In the genomic region with DNA sequence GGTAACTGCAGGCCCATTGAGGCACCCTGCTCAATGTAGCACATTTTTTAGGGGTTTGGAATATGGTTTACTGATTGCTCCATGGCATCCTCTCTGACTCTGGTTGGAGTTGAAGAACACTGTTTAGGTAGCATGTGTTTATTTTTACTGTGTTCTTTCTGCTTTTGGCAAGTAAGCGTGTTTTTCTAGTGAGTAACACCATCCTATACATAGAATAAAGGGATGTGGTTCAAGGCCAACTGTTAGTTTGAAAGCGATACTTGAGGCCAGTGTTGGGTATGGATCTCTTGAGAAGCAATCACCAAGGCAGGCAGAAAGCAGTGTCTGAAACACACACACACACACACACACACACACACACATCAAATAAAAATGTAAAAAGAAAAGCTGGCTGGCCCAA, we compare ENCODE assay signal across 27 mouse cellular contexts. TPM values are rescaled to one million over a fixed set of nuclear protein-coding genes. Genes with fewer than 3 reads are reported as not detected.
DNase-seq lines count a peak whose midpoint lies in the region; ATAC-seq and TF ChIP-seq lines count a peak whose summit lies in the region.
"Had no signal": no experiment of that assay in that cellular context is flagged by ENCODE, and none has a peak within 500 bp of the region (broad histone marks: within the 10 kb centered on the region; RNA-seq: fewer than 3 reads in every experiment).

No protein-coding gene starts in this region.

- H3K9ac ChIP-seq in lung, postnatal 0 days (replicated peaks; ENCODE audit: low read depth): no peak overlapping the region
- H3K9ac ChIP-seq in midbrain, embryonic 14.5 days (replicated peaks; ENCODE audit: low read length): no peak overlapping the region
- H3K9ac ChIP-seq: embryonic facial prominence, embryonic 12.5 days; forebrain, postnatal 0 days; hindbrain, embryonic 13.5 days had no signal

- no peak for TF ChIP-seq CTCF in lung, postnatal 0 days (IDR thresholded peaks at IDR 0.05)
- TF ChIP-seq CTCF in embryonic fibroblast, embryonic 13.5 days (IDR thresholded peaks at IDR 0.05; ENCODE audit: borderline replicate concordance, insufficient read depth, low read length): no peak

- H3K4me1 ChIP-seq in lung, postnatal 0 days (ENCODE audit: insufficient read depth, low read depth, low read length): 0 out of 2 replicates have a peak, but pooled peaks cover 2% of the 10 kb centered on the region
- peaks cover 67% of the 10 kb centered on the region for H3K4me1 ChIP-seq in embryonic facial prominence, embryonic 10.5 days
- peaks cover 17% of the 10 kb centered on the region for H3K4me1 ChIP-seq in embryonic fibroblast, embryonic 13.5 days (ENCODE audit: control insufficient read depth, insufficient read depth, low read length)
- H3K4me1 ChIP-seq in midbrain, embryonic 14.5 days (ENCODE audit: control insufficient read depth, insufficient read depth, low read length): no peaks in the 10 kb centered on the region
- H3K4me1 ChIP-seq: hindbrain, embryonic 13.5 days had no signal

- TF ChIP-seq POLR2A in embryonic fibroblast, embryonic 13.5 days (IDR thresholded peaks at IDR 0.05; ENCODE audit: low read depth, low read length): no peak

- no peaks in the 10 kb centered on the region for H3K9me3 ChIP-seq in lung, postnatal 0 days (ENCODE audit: low read length)
- no peaks in the 10 kb centered on the region for H3K9me3 ChIP-seq in embryonic facial prominence, embryonic 10.5 days
- no peaks in the 10 kb centered on the region for H3K9me3 ChIP-seq in midbrain, embryonic 14.5 days (ENCODE audit: control insufficient read depth, low read length)
- H3K9me3 ChIP-seq: embryonic facial prominence, embryonic 12.5 days; hindbrain, embryonic 10.5 days; hindbrain, embryonic 13.5 days had no signal

- peak overlapping the region; percentile 51 for H3K4me2 ChIP-seq in lung, postnatal 0 days (replicated peaks; ENCODE audit: low read depth, low read length)
- no peak overlapping the region for H3K4me2 ChIP-seq in midbrain, embryonic 14.5 days (ENCODE audit: low read length)
- H3K4me2 ChIP-seq: embryonic facial prominence, embryonic 12.5 days; heart, embryonic 11.5 days; hindbrain, embryonic 13.5 days had no signal

- no peaks in the 10 kb centered on the region for H3K27me3 ChIP-seq in lung, postnatal 0 days (replicated peaks; ENCODE audit: insufficient read depth, low read length)
- H3K27me3 ChIP-seq in embryonic facial prominence, embryonic 10.5 days (replicated peaks; ENCODE audit: low read depth, poor library complexity, severe bottlenecking): 0 out of 2 replicates have a peak, but pooled peaks cover 4% of the 10 kb centered on the region
- H3K27me3 ChIP-seq in midbrain, embryonic 14.5 days (ENCODE audit: control insufficient read depth, insufficient read depth, low read length): no peaks in the 10 kb centered on the region
- H3K27me3 ChIP-seq: embryonic facial prominence, embryonic 12.5 days; hindbrain, embryonic 13.5 days had no signal

- WGBS in lung, postnatal 0 days: 43% methylated on average over 2 of the region's 2 CpGs
- 82% methylated on average over 2 of the region's 2 CpGs for WGBS in embryonic facial prominence, embryonic 10.5 days
- 92% methylated on average over 2 of the region's 2 CpGs for WGBS in midbrain, embryonic 14.5 days

- no peak for TF ChIP-seq EP300 in lung, postnatal 0 days (IDR thresholded peaks at IDR 0.05)

- H3K36me3 ChIP-seq in lung, postnatal 0 days (ENCODE audit: insufficient read depth, low read length): no peaks in the 10 kb centered on the region
- no peaks in the 10 kb centered on the region for H3K36me3 ChIP-seq in embryonic facial prominence, embryonic 10.5 days (replicated peaks)
- H3K36me3 ChIP-seq in midbrain, embryonic 14.5 days (ENCODE audit: control insufficient read depth, insufficient read depth, low read length): no peaks in the 10 kb centered on the region
- H3K36me3 ChIP-seq: embryonic facial prominence, embryonic 12.5 days; hindbrain, embryonic 10.5 days; hindbrain, embryonic 13.5 days had no signal

- ATAC-seq in lung, postnatal 0 days: no peak
- ATAC-seq in midbrain, embryonic 14.5 days (ENCODE audit: low FRiP score, low TSS enrichment): no peak
- ATAC-seq: activated CD4-positive, CD25-positive, alpha-beta regulatory T cell, adult 4 months; CD4-positive, CD25-positive, alpha-beta regulatory T cell, adult 4 months; forebrain, embryonic 14.5 days; forebrain, postnatal 0 days; hindbrain, embryonic 16.5 days; intestine, embryonic 16.5 days had no signal

- DNase-seq in lung, postnatal 0 days (ENCODE audit: low spot score): peak; percentile 7
- no peak for DNase-seq in lung, postnatal 25 days (ENCODE audit: low spot score)
- DNase-seq in embryonic facial prominence, embryonic 10.5 days (ENCODE audit: low spot score): no peak
- DNase-seq in adrenal gland, postnatal 10 days: no peak
- no peak for DNase-seq in urinary bladder, postnatal 25 days (ENCODE audit: low spot score)
- no peak for DNase-seq in midbrain, embryonic 14.5 days
- DNase-seq: adrenal gland, adult 8-10 months; adrenal gland, postnatal 36 days; cerebellum, adult 11 months; cerebellum, adult 2 months; cerebellum, adult 9-11 months; forebrain, postnatal 0 days; gastrocnemius, postnatal 10 days; heart, adult 11 months; heart, postnatal 36 days; kidney, adult 18-20 months had no signal

- H3K4me3 ChIP-seq in lung, postnatal 0 days (ENCODE audit: low read depth, low read length): peak overlapping the region; percentile 2; the same call in 1 of the 2 replicates
- no peak overlapping the region for H3K4me3 ChIP-seq in embryonic facial prominence, embryonic 10.5 days
- no peak overlapping the region for H3K4me3 ChIP-seq in embryonic fibroblast, embryonic 13.5 days (ENCODE audit: insufficient read depth, low read length)
- no peak overlapping the region for H3K4me3 ChIP-seq in midbrain, embryonic 14.5 days (replicated peaks; ENCODE audit: low read depth, low read length)
- H3K4me3 ChIP-seq: embryonic facial prominence, embryonic 12.5 days; hindbrain, embryonic 10.5 days; hindbrain, embryonic 13.5 days had no signal

- peak overlapping the region; percentile 55 for H3K27ac ChIP-seq in lung, postnatal 0 days (ENCODE audit: low read length)
- H3K27ac ChIP-seq in embryonic facial prominence, embryonic 10.5 days (replicated peaks): 0 out of 2 replicates have a peak overlapping the region, but pooled peaks have one; percentile 48
- H3K27ac ChIP-seq in embryonic fibroblast, embryonic 13.5 days (ENCODE audit: insufficient read depth, low read length): peak overlapping the region; percentile 16; the same call in 1 of the 2 replicates
- H3K27ac ChIP-seq in midbrain, embryonic 14.5 days (replicated peaks; ENCODE audit: low read depth, low read length): no peak overlapping the region
- H3K27ac ChIP-seq: embryonic facial prominence, embryonic 12.5 days; hindbrain, embryonic 10.5 days; hindbrain, embryonic 13.5 days had no signal

RNA-seq across cellular contexts. Expression of gene Dpep1, which starts 2.0 kb away (rescaled TPM):
- 98.1 and 104 TPM in 2 replicates for polyA plus RNA-seq in lung, postnatal 0 days (2015; fragmentation: Nextera tagmentation; extraction: Ambion mirVana)
- polyA plus RNA-seq in embryonic facial prominence, embryonic 10.5 days (2016; fragmentation: Nextera tagmentation; extraction: Ambion mirVana): 10.5 and 13.0 TPM in 2 replicates
- 13.6 and 14.5 TPM in 2 replicates for polyA plus RNA-seq in embryonic fibroblast, embryonic 13.5 days (2011; ENCODE audit: insufficient read length, low read depth, missing spikeins)
- total RNA-seq in adrenal gland, postnatal 10 days (2021): 10 to 100 TPM; 19.1 to 33.3 TPM
- not detected in 2 replicates for polyA plus RNA-seq in midbrain, embryonic 14.5 days (2014; fragmentation: Nextera tagmentation; extraction: Ambion mirVana)
- total RNA-seq: MEL had no signal
- polyA plus RNA-seq: activated CD4-positive, CD25-positive, alpha-beta regulatory T cell, adult 4 months; CD4-positive, CD25-positive, alpha-beta regulatory T cell, adult 4 months; forebrain, embryonic 14.5 days had no signal

RNA-seq across cellular contexts. Expression of gene Chmp1a, which starts 24.6 kb away (rescaled TPM):
- polyA plus RNA-seq in lung, postnatal 0 days (2015; fragmentation: Nextera tagmentation; extraction: Ambion mirVana): 127 and 130 TPM in 2 replicates
- 131 and 136 TPM in 2 replicates for polyA plus RNA-seq in embryonic facial prominence, embryonic 10.5 days (2016; fragmentation: Nextera tagmentation; extraction: Ambion mirVana)
- 68.8 and 76.4 TPM in 2 replicates for polyA plus RNA-seq in embryonic fibroblast, embryonic 13.5 days (2011; ENCODE audit: insufficient read length, low read depth, missing spikeins)
- 10 to 100 TPM; 76.0 to 81.4 TPM for total RNA-seq in adrenal gland, postnatal 10 days (2021)
- 175 and 196 TPM in 2 replicates for polyA plus RNA-seq in midbrain, embryonic 14.5 days (2014; fragmentation: Nextera tagmentation; extraction: Ambion mirVana)

RNA-seq across cellular contexts. Expression of gene Spata33, which starts 24.6 kb away (rescaled TPM):
- 3.2 and 4.8 TPM in 2 replicates for polyA plus RNA-seq in lung, postnatal 0 days (2015; fragmentation: Nextera tagmentation; extraction: Ambion mirVana)
- 5.4 and 5.9 TPM in 2 replicates for polyA plus RNA-seq in embryonic facial prominence, embryonic 10.5 days (2016; fragmentation: Nextera tagmentation; extraction: Ambion mirVana)
- polyA plus RNA-seq in embryonic fibroblast, embryonic 13.5 days (2011; ENCODE audit: insufficient read length, low read depth, missing spikeins): 1.4 and 2.9 TPM in 2 replicates
- total RNA-seq in adrenal gland, postnatal 10 days (2021): 1 to 10 TPM; 1.9 to 3.4 TPM
- 5.3 and 6.9 TPM in 2 replicates for polyA plus RNA-seq in midbrain, embryonic 14.5 days (2014; fragmentation: Nextera tagmentation; extraction: Ambion mirVana)
- polyA plus RNA-seq: activated CD4-positive, CD25-positive, alpha-beta regulatory T cell, adult 4 months; CD4-positive, CD25-positive, alpha-beta regulatory T cell, adult 4 months had no signal

RNA-seq across cellular contexts. Expression of gene Sult5a1, which starts 29.9 kb away (rescaled TPM):
- polyA plus RNA-seq in lung, postnatal 0 days (2015; fragmentation: Nextera tagmentation; extraction: Ambion mirVana): 18.3 TPM in 2 replicates
- 8.2 and 8.5 TPM in 2 replicates for polyA plus RNA-seq in embryonic facial prominence, embryonic 10.5 days (2016; fragmentation: Nextera tagmentation; extraction: Ambion mirVana)
- 1.1 TPM in 1 of 2 replicates, not detected in the other for polyA plus RNA-seq in embryonic fibroblast, embryonic 13.5 days (2011; ENCODE audit: insufficient read length, low read depth, missing spikeins)
- 10 to 100 TPM in 1 of 2 experiments, 1 to 10 TPM in 1; 9.0 to 10.3 TPM for total RNA-seq in adrenal gland, postnatal 10 days (2021)
- polyA plus RNA-seq in midbrain, embryonic 14.5 days (2014; fragmentation: Nextera tagmentation; extraction: Ambion mirVana): 0.95 TPM in 1 of 2 replicates, not detected in the other
- polyA plus RNA-seq: activated CD4-positive, CD25-positive, alpha-beta regulatory T cell, adult 4 months had no signal

RNA-seq across cellular contexts. Expression of gene Cdk10, which starts 36.6 kb away (rescaled TPM):
- 23.4 and 28.3 TPM in 2 replicates for polyA plus RNA-seq in lung, postnatal 0 days (2015; fragmentation: Nextera tagmentation; extraction: Ambion mirVana)
- polyA plus RNA-seq in embryonic facial prominence, embryonic 10.5 days (2016; fragmentation: Nextera tagmentation; extraction: Ambion mirVana): 35.1 and 36.4 TPM in 2 replicates
- 36.4 and 36.6 TPM in 2 replicates for polyA plus RNA-seq in embryonic fibroblast, embryonic 13.5 days (2011; ENCODE audit: insufficient read length, low read depth, missing spikeins)
- total RNA-seq in adrenal gland, postnatal 10 days (2021): 10 to 100 TPM; 43.6 to 56.7 TPM
- 53.9 and 62.6 TPM in 2 replicates for polyA plus RNA-seq in midbrain, embryonic 14.5 days (2014; fragmentation: Nextera tagmentation; extraction: Ambion mirVana)

Comparison
In these comparisons a context has a peak if more than half of its experiments do, and no peak if none do; other contexts are left out.
1. RNA of gene Dpep1, which starts 2.0 kb away (polyA plus RNA-seq): 98.1 to 104 TPM in lung, postnatal 0 days, 13.6 to 14.5 TPM in embryonic fibroblast, embryonic 13.5 days and 10.5 to 13.0 TPM in embryonic facial prominence, embryonic 10.5 days; not detected in midbrain, embryonic 14.5 days; every median in the first group is over 10 times any median in the second.